27 mouse cellular contexts compared by ENCODE assay signal in genomic region chr13:59645491-59645890, GRCm38 (mm10). TPM values are rescaled to one million over a fixed set of nuclear protein-coding genes. Genes with fewer than 3 reads are reported as not detected.
DNase-seq lines count a peak whose midpoint lies in the region; ATAC-seq and TF ChIP-seq lines count a peak whose summit lies in the region.
"Had no signal": no experiment of that assay in that cellular context is flagged by ENCODE, and none has a peak within 500 bp of the region (broad histone marks: within the 10 kb centered on the region; RNA-seq: fewer than 3 reads in every experiment).

No protein-coding gene starts in this region.

- H3K4me2 ChIP-seq in forebrain, embryonic 11.5 days (ENCODE audit: low read depth, low read length, severe bottlenecking), result no peak overlapping the region
- H3K4me2 ChIP-seq in forebrain, embryonic 16.5 days (ENCODE audit: low read length), result no peak overlapping the region
- H3K4me2 ChIP-seq in heart, embryonic 15.5 days, result no peak overlapping the region
- H3K4me2 ChIP-seq: hindbrain, embryonic 13.5 days; intestine, embryonic 15.5 days had no signal

- H3K9me3 ChIP-seq in forebrain, embryonic 11.5 days (ENCODE audit: control insufficient read depth, low read length), result no peaks in the 10 kb centered on the region
- H3K9me3 ChIP-seq in forebrain, embryonic 16.5 days (ENCODE audit: control insufficient read depth, low read length), result no peaks in the 10 kb centered on the region
- no peaks in the 10 kb centered on the region for H3K9me3 ChIP-seq in heart, embryonic 15.5 days (replicated peaks)
- H3K9me3 ChIP-seq in heart, embryonic 10.5 days, result no peaks in the 10 kb centered on the region
- no peaks in the 10 kb centered on the region for H3K9me3 ChIP-seq in ES-Bruce4 (replicated peaks; ENCODE audit: control insufficient read depth, insufficient read depth, low read length, poor library complexity, severe bottlenecking)
- H3K9me3 ChIP-seq: forebrain, embryonic 10.5 days; hindbrain, embryonic 10.5 days; hindbrain, embryonic 13.5 days; intestine, embryonic 15.5 days had no signal

- TF ChIP-seq EP300 in ES-Bruce4 (IDR thresholded peaks at IDR 0.05; ENCODE audit: insufficient read depth, low read depth, low read length), result no peak

- TF ChIP-seq POLR2A in ES-Bruce4 (IDR thresholded peaks at IDR 0.05; ENCODE audit: insufficient read depth, low read length), result no peak

- WGBS in forebrain, embryonic 11.5 days, result 88% methylated on average over 3 of the region's 3 CpGs
- 94% methylated on average over 3 of the region's 3 CpGs for WGBS in forebrain, embryonic 16.5 days
- WGBS in heart, embryonic 15.5 days, result 64% methylated on average over 3 of the region's 3 CpGs
- WGBS in heart, embryonic 10.5 days, result 75% methylated on average over 3 of the region's 3 CpGs

- H3K4me3 ChIP-seq in forebrain, embryonic 11.5 days (ENCODE audit: low read depth, low read length), result no peak overlapping the region
- H3K4me3 ChIP-seq in forebrain, embryonic 16.5 days (replicated peaks; ENCODE audit: low read length), result no peak overlapping the region
- H3K4me3 ChIP-seq in heart, embryonic 15.5 days, result no peak overlapping the region
- no peak overlapping the region for H3K4me3 ChIP-seq in heart, embryonic 10.5 days
- H3K4me3 ChIP-seq in ES-Bruce4 (ENCODE audit: low read depth, low read length), result no peak overlapping the region
- H3K4me3 ChIP-seq: forebrain, embryonic 10.5 days; hindbrain, embryonic 10.5 days; hindbrain, embryonic 13.5 days; intestine, embryonic 15.5 days had no signal

- DNase-seq in forebrain, embryonic 11.5 days (ENCODE audit: low spot score), result peak; percentile 8
- no peak for DNase-seq in heart, embryonic 10.5 days (ENCODE audit: low spot score)
- peak; percentile 84 for DNase-seq in R1 (ENCODE audit: low read depth, low spot score)
- DNase-seq in lung, postnatal 4 days, result no peak
- DNase-seq: adrenal gland, adult 2 months; adrenal gland, postnatal 14 days; B cell, adult 2 months; cerebellum, adult 11 months; cerebellum, adult 8-10 months; cerebellum, postnatal 10 days; gastrocnemius, postnatal 25 days; heart, adult 18-20 months; heart, postnatal 36 days; kidney, adult 11 months had no signal

- no peak for TF ChIP-seq CTCF in ES-Bruce4 (IDR thresholded peaks at IDR 0.05; ENCODE audit: low read depth, low read length)

- no peaks in the 10 kb centered on the region for H3K27me3 ChIP-seq in forebrain, embryonic 11.5 days (ENCODE audit: control insufficient read depth, insufficient read depth, low read length)
- H3K27me3 ChIP-seq in forebrain, embryonic 16.5 days (replicated peaks; ENCODE audit: control insufficient read depth, insufficient read depth, low read length), result no peaks in the 10 kb centered on the region
- no peaks in the 10 kb centered on the region for H3K27me3 ChIP-seq in heart, embryonic 15.5 days
- H3K27me3 ChIP-seq in heart, embryonic 10.5 days (ENCODE audit: insufficient read depth, poor library complexity, severe bottlenecking), result no peaks in the 10 kb centered on the region
- no peaks in the 10 kb centered on the region for H3K27me3 ChIP-seq in ES-Bruce4 (ENCODE audit: control insufficient read depth, insufficient read depth, low read length, poor library complexity, severe bottlenecking)
- H3K27me3 ChIP-seq: CH12.LX; hindbrain, embryonic 13.5 days; intestine, embryonic 15.5 days had no signal

- ATAC-seq in forebrain, embryonic 11.5 days (replicated peaks; ENCODE audit: low FRiP score), result no peak
- no peak for ATAC-seq in forebrain, embryonic 16.5 days
- ATAC-seq in heart, embryonic 15.5 days (replicated peaks; ENCODE audit: insufficient number of reproducible peaks, insufficient read depth, low FRiP score, low read depth), result 0 out of 2 replicates have a peak, but pooled peaks have one; percentile 36
- ATAC-seq: forebrain, embryonic 14.5 days; hindbrain, embryonic 16.5 days; intestine, embryonic 15.5 days had no signal

- H3K4me1 ChIP-seq in forebrain, embryonic 11.5 days (replicated peaks; ENCODE audit: control insufficient read depth, insufficient read depth, low read length), result no peaks in the 10 kb centered on the region
- no peaks in the 10 kb centered on the region for H3K4me1 ChIP-seq in forebrain, embryonic 16.5 days (replicated peaks; ENCODE audit: control insufficient read depth, insufficient read depth, low read length)
- H3K4me1 ChIP-seq in heart, embryonic 15.5 days (replicated peaks), result peaks cover 17% of the 10 kb centered on the region
- H3K4me1 ChIP-seq in heart, embryonic 10.5 days, result peaks cover 42% of the 10 kb centered on the region
- peaks cover 13% of the 10 kb centered on the region for H3K4me1 ChIP-seq in ES-Bruce4 (ENCODE audit: control insufficient read depth, insufficient read depth, low read length)
- H3K4me1 ChIP-seq: intestine, embryonic 15.5 days had no signal

- no peak overlapping the region for H3K27ac ChIP-seq in forebrain, embryonic 11.5 days (ENCODE audit: low read depth, low read length)
- H3K27ac ChIP-seq in forebrain, embryonic 16.5 days (ENCODE audit: low read length), result no peak overlapping the region
- no peak overlapping the region for H3K27ac ChIP-seq in heart, embryonic 15.5 days
- H3K27ac ChIP-seq in heart, embryonic 10.5 days, result no peak overlapping the region; the same call in 1 of the 2 replicates
- peak overlapping the region; percentile 79; the same call in 1 of the 2 replicates for H3K27ac ChIP-seq in ES-Bruce4 (ENCODE audit: insufficient read depth, low read length)
- H3K27ac ChIP-seq: hindbrain, embryonic 10.5 days; hindbrain, embryonic 13.5 days; intestine, embryonic 15.5 days had no signal

- no peak overlapping the region for H3K9ac ChIP-seq in forebrain, embryonic 11.5 days (ENCODE audit: low read length)
- H3K9ac ChIP-seq in forebrain, embryonic 16.5 days (replicated peaks; ENCODE audit: low read depth, low read length), result no peak overlapping the region
- no peak overlapping the region for H3K9ac ChIP-seq in heart, embryonic 15.5 days
- no peak overlapping the region for H3K9ac ChIP-seq in ES-Bruce4 (ENCODE audit: low read depth, poor library complexity, severe bottlenecking)
- H3K9ac ChIP-seq: hindbrain, embryonic 13.5 days; intestine, embryonic 15.5 days had no signal

- H3K36me3 ChIP-seq in forebrain, embryonic 11.5 days (ENCODE audit: control insufficient read depth, insufficient read depth, low read length), result peaks cover 13% of the 10 kb centered on the region
- H3K36me3 ChIP-seq in forebrain, embryonic 16.5 days (ENCODE audit: control insufficient read depth, insufficient read depth), result peaks cover 12% of the 10 kb centered on the region; the same call in 1 of the 2 replicates
- H3K36me3 ChIP-seq in heart, embryonic 15.5 days, result peaks cover 6% of the 10 kb centered on the region; the same call in 1 of the 2 replicates
- peaks cover 55% of the 10 kb centered on the region for H3K36me3 ChIP-seq in heart, embryonic 10.5 days
- H3K36me3 ChIP-seq in ES-Bruce4 (ENCODE audit: control insufficient read depth, insufficient read depth, low read length, poor library complexity, severe bottlenecking), result peaks cover 34% of the 10 kb centered on the region

RNA-seq across cellular contexts. Expression of gene Golm1, which starts 30.1 kb away (rescaled TPM):
- 131 and 133 TPM in 2 replicates for polyA plus RNA-seq in forebrain, embryonic 11.5 days (2014; fragmentation: Nextera tagmentation; extraction: Ambion mirVana)
- 40.9 and 49.6 TPM in 2 replicates for polyA plus RNA-seq in forebrain, embryonic 16.5 days (2015; fragmentation: Nextera tagmentation; extraction: Ambion mirVana)
- 40.4 and 41.1 TPM in 2 replicates for polyA plus RNA-seq in heart, embryonic 15.5 days (2015; fragmentation: Nextera tagmentation; extraction: Ambion mirVana)
- 72.4 and 74.5 TPM in 2 replicates for polyA plus RNA-seq in heart, embryonic 10.5 days (2016; fragmentation: Nextera tagmentation; extraction: Ambion mirVana)
- 54.9 and 58.3 TPM in 2 replicates for polyA plus RNA-seq in ES-Bruce4 (2011; ENCODE audit: insufficient read depth, insufficient read length, low read depth, missing spikeins)

RNA-seq across cellular contexts. Expression of gene 4921517D22Rik, which starts 48.4 kb away (rescaled TPM):
- not detected in 2 replicates for polyA plus RNA-seq in forebrain, embryonic 11.5 days (2014; fragmentation: Nextera tagmentation; extraction: Ambion mirVana)
- polyA plus RNA-seq in forebrain, embryonic 16.5 days (2015; fragmentation: Nextera tagmentation; extraction: Ambion mirVana), result not detected in 2 replicates
- polyA plus RNA-seq in heart, embryonic 15.5 days (2015; fragmentation: Nextera tagmentation; extraction: Ambion mirVana), result not detected in 2 replicates
- polyA plus RNA-seq in heart, embryonic 10.5 days (2016; fragmentation: Nextera tagmentation; extraction: Ambion mirVana), result not detected in 2 replicates
- polyA plus RNA-seq in ES-Bruce4 (2011; ENCODE audit: insufficient read depth, insufficient read length, low read depth, missing spikeins), result not detected in 2 replicates
- polyA plus RNA-seq: adrenal gland, adult 2 months; embryonic facial prominence, embryonic 11.5 days; embryonic facial prominence, embryonic 14.5 days; forebrain, embryonic 10.5 days; forebrain, embryonic 14.5 days; heart, embryonic 16.5 days; hindbrain, embryonic 10.5 days; hindbrain, embryonic 13.5 days; hindbrain, embryonic 16.5 days; intestine, embryonic 15.5 days had no signal

Comparison
In these comparisons a context has a peak if more than half of its experiments do, and no peak if none do; other contexts are left out.
1. DNase-seq: peak in forebrain, embryonic 11.5 days (single experiment) and R1 (single experiment); none in heart, embryonic 10.5 days (single experiment) and lung, postnatal 4 days (0 of 2).